Mouse (Mus musculus) neural tube, embryonic 12.5 days (tissue): ENCODE measurements around the gene Camkmt. TPM values are rescaled to one million over a fixed set of nuclear protein-coding genes. Genes with fewer than 3 reads are reported as not detected.

Source experiments
- ATAC-seq: fragments of 200-750 bp; cut with Nextera tagmentation; 2 replicates; pipeline ENCODE4 v1.8.0; 2017; ENCODE audit warnings: low read depth, mild to moderate bottlenecking, moderate TSS enrichment, moderate library complexity; ENCODE audit not compliant: low FRiP score
- H3K27ac ChIP-seq: fragments of 300-500 bp; sonication (generic); 2 replicates; pipeline ENCODE4 v1.5.1; 2016
- H3K27me3 ChIP-seq: fragments of 300-500 bp; sonication (generic); replicated peaks from 2 replicates; pipeline ENCODE4 v1.6.1; 2016; ENCODE audit warnings: mild to moderate bottlenecking
- H3K36me3 ChIP-seq: fragments of 300-500 bp; sonication (generic); 2 replicates; pipeline ENCODE4 v1.6.1; 2016; ENCODE audit warnings: mild to moderate bottlenecking
- H3K4me1 ChIP-seq: fragments of 300-500 bp; sonication (generic); 2 replicates; pipeline ENCODE4 v1.6.1; 2016
- H3K4me2 ChIP-seq: fragments of 300-500 bp; sonication (generic); replicated peaks from 2 replicates; pipeline ENCODE4 v1.6.1; 2016; ENCODE audit warnings: mild to moderate bottlenecking
- H3K4me3 ChIP-seq: fragments of 300-500 bp; sonication (generic); 2 replicates; pipeline ENCODE4 v1.5.1; 2016
- H3K9ac ChIP-seq: fragments of 300-500 bp; sonication (generic); 2 replicates; pipeline ENCODE4 v1.6.1; 2016; ENCODE audit warnings: mild to moderate bottlenecking
- H3K9me3 ChIP-seq: fragments of 300-500 bp; sonication (generic); 2 replicates; pipeline ENCODE4 v1.6.1; 2016; ENCODE audit warnings: mild to moderate bottlenecking
- WGBS: fragments of 180-500 bp; shearing (Covaris S2); methylation state at CpG from one replicate; pipeline ENCODE4 v1.1.7; 2016; 5-methylcytosine and 5-hydroxymethylcytosine counted together
- polyA plus RNA-seq: library from polyadenylated mRNA; unstranded; fragments of >200 nt; fragmentation: Nextera tagmentation; extraction: Ambion mirVana; gene quantifications from 2 replicates; pipeline ENCODE4 v1.2.1, GENCODE M21; 2016

The Camkmt gene
- polyA plus RNA-seq, 1 experiment from 2014 or later: 14.7 TPM

DNA sequence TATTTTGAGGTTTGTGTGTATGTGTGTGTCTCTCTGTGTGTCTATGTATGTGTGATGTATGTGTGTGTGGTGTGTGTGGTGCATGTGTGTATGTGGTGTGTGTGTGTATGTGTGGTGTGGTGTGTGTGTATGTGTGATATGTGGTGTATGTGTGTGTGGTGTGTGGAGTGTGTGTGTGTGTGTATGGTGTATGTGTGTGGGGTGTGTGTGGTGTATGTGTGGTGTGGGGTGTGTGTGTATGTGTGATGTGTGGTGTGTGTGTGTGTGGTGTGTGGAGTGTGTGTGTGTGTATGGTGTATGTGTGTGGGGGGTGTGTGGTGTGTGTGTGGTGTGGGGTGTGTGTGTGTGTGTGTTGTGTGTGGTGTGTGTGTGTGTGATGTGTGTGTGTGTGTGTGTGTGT, 414.5 kb downstream of the Camkmt start:
- H3K4me3 ChIP-seq: no peak overlapping the region
- H3K27ac ChIP-seq: no peak overlapping the region
- H3K4me1 ChIP-seq: no peaks in the 10 kb centered on the region
- H3K9me3 ChIP-seq: no peaks in the 10 kb centered on the region
- no peak overlapping the region for H3K4me2 ChIP-seq
- H3K9ac ChIP-seq: no peak overlapping the region
- H3K27me3 ChIP-seq: no peaks in the 10 kb centered on the region
- ATAC-seq: no peak
- no peaks in the 10 kb centered on the region for H3K36me3 ChIP-seq

DNA sequence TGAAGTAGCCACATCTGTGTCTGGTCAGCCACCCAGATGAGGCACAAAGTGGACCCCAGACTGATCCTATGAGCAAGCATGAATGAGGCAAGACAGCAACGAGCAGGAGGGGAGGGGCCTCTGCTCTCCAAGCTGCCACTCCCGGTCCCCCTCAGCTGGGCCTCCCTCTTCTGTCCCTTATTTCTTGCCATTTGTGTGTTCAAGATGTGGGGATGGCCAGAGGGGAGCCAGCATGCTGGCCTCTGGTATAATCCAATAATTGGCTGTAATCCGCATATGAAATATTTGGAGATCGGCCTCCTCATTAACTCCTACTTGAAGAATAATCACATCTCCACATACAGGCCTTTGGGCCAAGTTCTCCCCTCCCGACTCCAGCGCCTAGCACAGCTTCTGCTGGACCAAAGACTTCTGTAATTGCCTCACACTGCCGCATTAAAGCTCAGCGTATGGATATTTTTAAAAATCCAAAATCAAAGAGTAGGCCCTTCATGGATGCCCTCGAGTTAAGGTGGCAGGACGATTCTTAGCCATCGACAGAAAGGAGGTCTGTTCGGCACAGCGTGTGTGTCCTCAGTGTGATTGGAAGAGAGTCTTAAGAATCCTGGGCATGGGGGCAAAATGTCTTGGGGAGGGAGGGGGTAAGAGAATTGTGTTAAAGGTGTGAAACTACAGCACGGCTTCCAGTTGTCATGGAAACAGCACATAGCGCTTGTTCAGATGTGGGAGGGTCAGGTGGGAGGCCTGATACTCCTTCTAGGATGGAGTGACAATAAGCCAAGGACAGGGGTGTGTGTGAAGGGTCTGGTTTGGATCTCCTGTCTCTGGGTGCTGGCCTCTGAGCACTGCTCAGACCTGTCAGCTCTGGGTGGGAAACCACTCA, 416.1 kb downstream of the Camkmt start:
- H3K4me2 ChIP-seq: no peak overlapping the region
- H3K27me3 ChIP-seq: no peaks in the 10 kb centered on the region
- H3K9ac ChIP-seq: no peak overlapping the region
- no peaks in the 10 kb centered on the region for H3K36me3 ChIP-seq
- no peak overlapping the region for H3K27ac ChIP-seq
- WGBS: 84% methylated on average over 15 of the region's 15 CpGs
- H3K4me3 ChIP-seq: no peak overlapping the region
- no peaks in the 10 kb centered on the region for H3K9me3 ChIP-seq
- H3K4me1 ChIP-seq: no peaks in the 10 kb centered on the region
- no peak for ATAC-seq

- Histone ChIP-seq H3K27ac (no peak overlapping the region), H3K9me3 (no peaks in the 10 kb centered on the region), H3K4me2 (no peak overlapping the region), H3K36me3 (no peaks in the 10 kb centered on the region), H3K27me3 (no peaks in the 10 kb centered on the region), H3K9ac (no peak overlapping the region), H3K4me1 (no peaks in the 10 kb centered on the region), H3K4me3 (no peak overlapping the region)
- ATAC-seq: no peak
- 92% methylated on average over 4 of the region's 4 CpGs for WGBS
Observed at GRCm38 (mm10) chr17:85507089-85507460, 416.7 kb downstream of the Camkmt start.

Other genes with a start within 250 kb of the Camkmt start
- gene Ppm1b, start 133.8 kb upstream of the Camkmt start, polyA plus RNA-seq: 116 and 122 TPM in 2 replicates
- 0.26 and 0.42 TPM in 2 replicates for gene Slc3a1, start 62.2 kb upstream of the Camkmt start, polyA plus RNA-seq
- gene Prepl, start 311 bp upstream of the Camkmt start, polyA plus RNA-seq: 65.2 and 70.1 TPM in 2 replicates